Mouse (Mus musculus): ENCODE measurements around the gene Lyst.

The Lyst gene

GRCm38 (mm10) chr13:13573572-13574257 lies 16.5 kb upstream of the Lyst start:
- no peak for DNase-seq (ENCODE audit: low read depth, low spot score)

GRCm38 (mm10) chr13:13574258-13574870 lies 15.8 kb upstream of the Lyst start:
- DNase-seq (ENCODE audit: low read depth, low spot score), result no peak

DNA sequence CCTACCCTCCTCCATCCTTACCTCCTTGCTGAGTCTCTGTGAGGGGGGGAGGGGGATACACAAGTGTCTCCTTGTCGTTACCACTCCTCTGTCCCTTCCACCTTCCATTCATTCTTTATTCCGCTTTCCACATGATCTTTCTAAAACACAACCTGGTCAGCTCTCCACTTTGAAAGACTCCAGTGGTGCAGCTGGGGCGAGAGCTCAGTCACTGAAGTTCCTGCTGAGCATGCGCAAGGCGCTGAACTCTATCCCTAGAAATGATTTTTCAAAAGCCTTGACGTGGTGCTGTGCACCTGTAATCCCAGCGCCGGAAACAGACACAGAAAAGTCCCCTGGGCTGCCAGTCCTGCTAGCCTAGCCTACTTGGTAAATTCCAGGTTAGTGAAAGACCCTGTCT lies 15.1 kb upstream of the Lyst start:
- no peak for DNase-seq (ENCODE audit: low read depth, low spot score)

GRCm38 (mm10) chr13:13576469-13577205 lies 13.6 kb upstream of the Lyst start:
- DNase-seq (ENCODE audit: low read depth, low spot score), result no peak

GRCm38 (mm10) chr13:13581988-13582387 lies 8.2 kb upstream of the Lyst start:
- DNase-seq (ENCODE audit: low read depth, low spot score), result no peak

DNA sequence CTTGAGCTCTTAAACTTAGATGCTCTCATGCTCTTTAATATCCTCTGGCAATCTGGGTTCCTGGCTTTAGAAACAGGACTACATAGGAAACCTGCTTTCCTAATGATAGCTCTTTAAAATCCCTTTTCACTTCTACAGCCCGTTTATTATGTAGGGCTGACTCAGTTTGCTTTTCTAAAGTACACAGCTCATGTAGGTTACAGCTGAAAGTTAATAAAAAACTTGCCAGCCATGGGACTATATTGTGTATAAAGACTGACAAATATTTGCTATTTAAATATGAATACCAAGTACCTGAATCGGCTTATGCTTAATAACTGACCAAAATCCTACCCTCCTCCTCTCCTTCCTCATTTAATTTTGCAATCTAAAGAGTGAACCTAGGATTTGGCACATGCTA lies 6.7 kb upstream of the Lyst start:
- DNase-seq (ENCODE audit: low read depth, low spot score), result no peak

GRCm38 (mm10) chr13:13587653-13588184 lies 2.5 kb upstream of the Lyst start:
- no peak for DNase-seq (ENCODE audit: low read depth, low spot score)

GRCm38 (mm10) chr13:13588518-13588917 lies 1.7 kb upstream of the Lyst start:
- no peak for DNase-seq (ENCODE audit: low read depth, low spot score)

GRCm38 (mm10) chr13:13589032-13589431 lies 1.2 kb upstream of the Lyst start:
- no peak for DNase-seq (ENCODE audit: low read depth, low spot score)

- no peak for DNase-seq (ENCODE audit: low read depth, low spot score)
Observed at GRCm38 (mm10) chr13:13591892-13592291, 1.7 kb downstream of the Lyst start.

DNA sequence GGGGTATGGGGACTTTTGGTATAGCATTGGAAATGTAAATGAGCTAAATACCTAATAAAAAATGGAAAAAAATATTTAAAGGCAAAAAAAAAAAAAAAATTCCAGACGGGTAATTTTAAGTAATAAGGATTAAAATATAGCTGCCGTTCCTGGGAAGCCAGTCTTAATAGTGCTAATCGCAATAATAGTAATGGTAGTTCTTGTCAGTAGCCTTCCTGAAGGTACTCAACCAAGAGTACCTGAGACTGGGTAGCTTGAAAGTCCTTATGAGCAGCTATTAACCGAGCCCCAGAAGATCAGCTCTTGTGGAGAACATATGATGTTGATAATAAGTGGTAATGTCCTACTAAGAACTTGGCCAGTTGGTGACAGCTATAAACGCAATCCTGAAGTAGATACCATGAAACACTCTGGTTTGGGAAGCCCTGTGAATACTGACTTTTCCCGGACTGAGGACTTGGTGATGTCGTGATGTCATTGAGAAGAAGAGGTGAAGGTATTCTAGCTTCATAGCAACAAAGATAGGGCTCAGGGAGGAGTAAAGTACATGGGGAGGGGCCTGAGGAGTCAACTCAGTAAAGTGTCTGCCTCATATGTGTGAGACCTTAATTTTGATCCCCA lies 6.3 kb downstream of the Lyst start:
- no peak for DNase-seq (ENCODE audit: low read depth, low spot score)

- no peak for DNase-seq (ENCODE audit: low read depth, low spot score)
Observed at GRCm38 (mm10) chr13:13597896-13598295, 7.7 kb downstream of the Lyst start.

- DNase-seq (ENCODE audit: low read depth, low spot score), result no peak
Observed at GRCm38 (mm10) chr13:13601407-13601806, 11.2 kb downstream of the Lyst start.

GRCm38 (mm10) chr13:13606149-13606548 lies 16.0 kb downstream of the Lyst start:
- no peak for DNase-seq (ENCODE audit: low read depth, low spot score)

GRCm38 (mm10) chr13:13608311-13608710 lies 18.1 kb downstream of the Lyst start:
- no peak for DNase-seq (ENCODE audit: low read depth, low spot score)

GRCm38 (mm10) chr13:13609655-13610054 lies 19.5 kb downstream of the Lyst start:
- no peak for DNase-seq (ENCODE audit: low read depth, low spot score)

GRCm38 (mm10) chr13:13612882-13613281 lies 22.7 kb downstream of the Lyst start:
- DNase-seq (ENCODE audit: low read depth, low spot score), result no peak

DNA sequence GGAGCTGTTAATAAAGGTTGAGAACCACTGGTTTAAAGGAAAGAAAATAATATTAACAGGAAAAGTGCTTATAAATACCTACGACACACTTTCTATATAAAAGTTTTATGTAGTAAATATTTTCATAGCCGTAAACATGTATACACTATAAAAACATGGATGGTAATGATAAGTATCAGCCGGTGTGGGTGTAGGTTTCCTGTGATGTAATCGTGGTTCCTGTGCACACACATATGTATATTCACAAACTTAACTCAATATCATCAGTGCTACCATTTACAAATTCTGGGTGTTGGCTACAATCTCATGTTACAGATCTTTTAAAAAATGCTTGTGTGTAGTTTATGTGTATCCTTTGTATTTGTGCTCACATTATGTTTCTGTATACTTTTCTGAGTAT lies 24.0 kb downstream of the Lyst start:
- DNase-seq (ENCODE audit: low read depth, low spot score), result no peak

GRCm38 (mm10) chr13:13621456-13621855 lies 31.3 kb downstream of the Lyst start:
- no peak for DNase-seq (ENCODE audit: low read depth, low spot score)

DNA sequence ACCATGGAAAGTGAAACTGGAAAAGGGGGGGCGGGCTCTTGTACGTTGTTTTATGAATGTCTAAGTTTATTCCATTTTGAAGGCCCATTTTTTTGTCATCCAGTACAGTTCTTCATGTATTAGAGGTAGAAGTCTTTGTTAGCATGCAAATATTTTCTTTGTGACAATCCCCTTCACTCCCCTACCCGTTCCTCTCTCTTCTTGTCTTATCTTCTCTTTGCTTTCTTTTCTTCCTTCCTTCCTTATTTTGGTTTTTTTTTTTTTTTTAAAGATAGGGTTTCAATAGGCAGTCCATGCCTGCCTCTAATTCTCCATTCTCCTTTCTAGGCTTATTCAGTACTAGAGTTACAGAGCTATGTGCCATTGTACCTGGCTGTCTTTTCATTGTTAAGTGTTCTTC lies 32.4 kb downstream of the Lyst start:
- no peak for DNase-seq (ENCODE audit: low read depth, low spot score)

GRCm38 (mm10) chr13:13633746-13634145 lies 43.5 kb downstream of the Lyst start:
- no peak for DNase-seq (ENCODE audit: low read depth, low spot score)

- DNase-seq (ENCODE audit: low read depth, low spot score), result no peak
Observed at GRCm38 (mm10) chr13:13634706-13635105, 44.5 kb downstream of the Lyst start.

Measured in brain, embryonic 18.5 days (tissue).